Mouse (Mus musculus): ENCODE data around the gene Cpa5. TPM values are rescaled to one million over a fixed set of nuclear protein-coding genes. Genes with fewer than 3 reads are reported as not detected.

The Cpa5 gene
- polyA plus RNA-seq, 1 experiment: not detected

DNA sequence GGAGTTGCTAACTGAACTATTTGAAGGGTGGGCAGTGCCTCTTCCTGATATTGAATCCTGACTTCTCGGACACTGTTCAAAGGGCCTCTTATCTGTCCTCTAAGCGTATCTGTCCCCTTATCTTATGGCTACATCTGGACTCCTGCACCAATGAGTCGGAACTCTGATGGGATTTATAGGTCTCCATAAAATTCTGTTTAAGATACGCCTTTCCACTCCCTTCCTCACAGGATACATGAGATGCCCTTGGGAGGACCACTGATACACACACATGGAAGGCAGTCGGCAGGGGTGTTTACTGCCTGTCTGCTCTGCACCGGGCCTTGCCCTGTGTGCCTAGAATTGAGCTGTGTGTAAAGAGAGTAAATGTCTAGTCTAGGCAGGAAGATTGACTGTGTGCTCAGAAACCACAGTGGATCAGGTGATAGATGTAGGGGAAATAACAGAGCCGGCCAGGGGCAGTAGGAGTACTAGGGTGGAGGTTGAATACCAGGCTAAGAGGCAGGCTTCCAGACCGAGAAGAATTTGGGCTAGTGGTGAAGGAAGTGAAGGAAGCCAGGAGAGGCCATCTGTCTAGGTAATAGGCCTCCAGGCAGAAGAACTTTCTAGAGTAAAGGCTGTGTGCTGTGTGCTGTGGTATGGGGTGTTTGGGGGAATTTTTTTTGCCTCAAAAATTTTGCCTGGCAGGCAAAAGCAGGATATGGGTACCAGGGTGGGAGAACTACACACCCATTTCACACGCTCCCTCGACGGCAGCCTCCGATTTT, 33.1 kb downstream of the Cpa5 start:
- no peaks in the 10 kb centered on the region for H3K79me2 ChIP-seq (ENCODE audit: control insufficient read depth, insufficient read depth)
- H3K4me2 ChIP-seq (ENCODE audit: low read depth): no peak overlapping the region
- no peaks in the 10 kb centered on the region for H3K27me3 ChIP-seq (ENCODE audit: control insufficient read depth, insufficient read depth, insufficient read length)
- H3K36me3 ChIP-seq (ENCODE audit: control insufficient read depth, insufficient read depth): no peaks in the 10 kb centered on the region
- no peak overlapping the region for H3K4me3 ChIP-seq
- no peak overlapping the region for H3ac ChIP-seq (ENCODE audit: control insufficient read depth, insufficient read length)
- TF ChIP-seq REST (IDR thresholded peaks at IDR 0.05; ENCODE audit: insufficient read depth, insufficient read length) (no peak), MYOD1 (IDR thresholded peaks at IDR 0.05; ENCODE audit: control insufficient read depth in 1 of 3, insufficient read length in 2 of 3, low read depth in 2 of 3) (no peak), POLR2A (IDR thresholded peaks at IDR 0.05; ENCODE audit: insufficient read length, low read depth) (no peak), E2F4 (IDR thresholded peaks at IDR 0.05; ENCODE audit: insufficient read depth) (no peak), CEBPB (IDR thresholded peaks at IDR 0.05; ENCODE audit: insufficient read depth, poor library complexity, severe bottlenecking) (no peak), MAX (IDR thresholded peaks at IDR 0.05; ENCODE audit: low read depth) (no peak), SRF (IDR thresholded peaks at IDR 0.05; ENCODE audit: control insufficient read depth, insufficient read length, low read depth) (no peak), TCF3 (IDR thresholded peaks at IDR 0.05; ENCODE audit: insufficient read length, low read depth) (no peak), TCF12 (IDR thresholded peaks at IDR 0.05; ENCODE audit: insufficient read depth, poor library complexity, severe bottlenecking) (no peak), MYOG (IDR thresholded peaks at IDR 0.05; ENCODE audit: control insufficient read depth in 1 of 3, insufficient read depth in 1 of 3, insufficient read length in 2 of 3, low read depth in 2 of 3) (no peak), USF1 (IDR thresholded peaks at IDR 0.05; ENCODE audit: low read depth) (no peak), POLR2AphosphoS2 (IDR thresholded peaks at IDR 0.05; ENCODE audit: insufficient read length, low read depth) (no peak)

DNA sequence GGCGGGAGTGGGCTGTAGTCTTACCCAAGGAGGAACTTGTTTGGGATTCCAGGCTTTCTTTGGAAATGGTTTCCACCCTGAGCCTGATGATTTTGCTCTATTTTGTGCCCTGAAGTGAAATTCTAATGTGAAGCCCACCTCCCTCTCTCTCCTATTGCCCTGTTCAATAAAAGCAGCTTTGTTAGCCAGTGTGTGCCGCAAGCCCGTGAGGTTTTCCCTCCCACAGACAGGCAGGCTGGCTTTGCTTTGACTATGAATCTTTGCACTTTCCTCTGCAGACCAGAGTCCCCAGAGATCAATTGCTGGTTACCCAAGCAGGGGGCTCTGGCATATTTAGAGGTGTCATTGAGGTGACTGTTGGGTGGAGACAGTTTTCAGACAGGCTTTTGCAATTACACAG, 33.7 kb downstream of the Cpa5 start:
- H3K79me2 ChIP-seq (ENCODE audit: control insufficient read depth, insufficient read depth): no peaks in the 10 kb centered on the region
- H3K4me3 ChIP-seq: no peak overlapping the region
- H3ac ChIP-seq (ENCODE audit: control insufficient read depth, insufficient read length): no peak overlapping the region
- no peaks in the 10 kb centered on the region for H3K36me3 ChIP-seq (ENCODE audit: control insufficient read depth, insufficient read depth)
- H3K27me3 ChIP-seq (ENCODE audit: control insufficient read depth, insufficient read depth, insufficient read length): no peaks in the 10 kb centered on the region
- H3K4me2 ChIP-seq (ENCODE audit: low read depth): no peak overlapping the region
- TF ChIP-seq REST (IDR thresholded peaks at IDR 0.05; ENCODE audit: insufficient read depth, insufficient read length) (no peak), E2F4 (IDR thresholded peaks at IDR 0.05; ENCODE audit: insufficient read depth) (no peak), POLR2AphosphoS2 (IDR thresholded peaks at IDR 0.05; ENCODE audit: insufficient read length, low read depth) (no peak), USF1 (IDR thresholded peaks at IDR 0.05; ENCODE audit: low read depth) (no peak), TCF12 (IDR thresholded peaks at IDR 0.05; ENCODE audit: insufficient read depth, poor library complexity, severe bottlenecking) (no peak), CEBPB (IDR thresholded peaks at IDR 0.05; ENCODE audit: insufficient read depth, poor library complexity, severe bottlenecking) (no peak), POLR2A (IDR thresholded peaks at IDR 0.05; ENCODE audit: insufficient read length, low read depth) (no peak), MAX (IDR thresholded peaks at IDR 0.05; ENCODE audit: low read depth) (no peak), MYOG (IDR thresholded peaks at IDR 0.05; ENCODE audit: control insufficient read depth in 1 of 3, insufficient read depth in 1 of 3, insufficient read length in 2 of 3, low read depth in 2 of 3) (no peak), SRF (IDR thresholded peaks at IDR 0.05; ENCODE audit: control insufficient read depth, insufficient read length, low read depth) (no peak), TCF3 (IDR thresholded peaks at IDR 0.05; ENCODE audit: insufficient read length, low read depth) (no peak), MYOD1 (IDR thresholded peaks at IDR 0.05; ENCODE audit: control insufficient read depth in 1 of 3, insufficient read length in 2 of 3, low read depth in 2 of 3) (no peak)

DNA sequence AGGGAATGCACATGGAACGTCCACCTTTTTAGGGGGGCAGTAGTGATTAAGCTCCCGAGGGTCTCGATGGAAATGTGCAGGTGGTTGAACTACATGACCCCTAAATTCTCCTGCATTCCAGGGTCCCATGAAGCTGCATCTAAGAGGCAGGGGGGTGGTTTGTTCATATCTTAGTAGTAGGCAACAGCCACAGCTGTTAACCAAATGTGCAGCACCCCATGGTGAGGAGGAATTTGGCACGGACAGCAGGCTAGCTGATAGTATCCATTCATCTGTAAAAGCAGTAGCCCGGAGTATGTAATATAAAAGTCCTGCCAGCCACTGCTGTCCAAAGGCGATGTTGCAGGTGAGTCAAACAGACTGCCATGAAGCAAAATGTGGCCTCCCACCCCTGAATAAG, 34.6 kb downstream of the Cpa5 start:
- Histone ChIP-seq H3K27me3 (ENCODE audit: control insufficient read depth, insufficient read depth, insufficient read length) (no peaks in the 10 kb centered on the region), H3K36me3 (ENCODE audit: control insufficient read depth, insufficient read depth) (no peaks in the 10 kb centered on the region), H3K4me2 (ENCODE audit: low read depth) (no peak overlapping the region), H3K79me2 (ENCODE audit: control insufficient read depth, insufficient read depth) (no peaks in the 10 kb centered on the region), H3K4me3 (no peak overlapping the region), H3ac (ENCODE audit: control insufficient read depth, insufficient read length) (no peak overlapping the region)
- no peak for TF ChIP-seq POLR2AphosphoS2 (IDR thresholded peaks at IDR 0.05; ENCODE audit: insufficient read length, low read depth)
- TF ChIP-seq MYOG (IDR thresholded peaks at IDR 0.05; ENCODE audit: control insufficient read depth in 1 of 3, insufficient read depth in 1 of 3, insufficient read length in 2 of 3, low read depth in 2 of 3): peak in 1 of 3 experiments; percentile 70
- no peak for TF ChIP-seq SRF (IDR thresholded peaks at IDR 0.05; ENCODE audit: control insufficient read depth, insufficient read length, low read depth)
- peak in 2 of 3 experiments; percentile 61 to 62 for TF ChIP-seq MYOD1 (IDR thresholded peaks at IDR 0.05; ENCODE audit: control insufficient read depth in 1 of 3, insufficient read length in 2 of 3, low read depth in 2 of 3)

DNA sequence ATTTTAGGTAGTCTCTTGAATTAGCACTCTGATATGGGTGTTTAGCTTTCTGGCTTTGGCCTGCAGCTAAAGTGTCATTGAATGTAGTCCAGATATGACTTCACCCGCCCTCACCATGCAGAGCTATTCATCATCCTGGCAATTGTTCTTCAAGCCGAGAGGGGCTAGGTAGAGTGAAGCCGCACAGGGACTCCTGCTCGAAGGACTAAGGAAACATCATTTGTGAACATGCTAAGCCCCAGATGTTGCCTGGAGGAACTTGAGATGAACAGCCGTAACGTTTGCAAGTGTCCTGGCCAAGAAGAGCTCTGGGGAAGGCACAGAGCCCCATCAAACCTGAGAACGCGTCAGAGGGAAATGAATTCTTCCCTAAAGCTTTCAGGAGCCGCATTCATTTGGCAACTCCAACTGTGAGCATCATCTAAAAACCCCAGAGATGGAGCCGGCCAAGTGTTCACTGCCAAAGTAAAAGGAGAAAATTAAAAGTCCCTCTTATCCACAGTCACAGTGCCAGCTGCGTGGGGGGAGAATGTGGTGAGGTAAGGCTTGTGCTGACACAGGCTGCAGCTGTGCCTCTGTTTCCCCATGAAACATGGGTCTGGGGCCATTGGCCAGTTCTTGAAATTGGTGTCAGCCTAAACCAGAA, 39.0 kb downstream of the Cpa5 start:
- no peak overlapping the region for H3K4me2 ChIP-seq (ENCODE audit: low read depth)

More for the DNA sequence above, 39.0 kb downstream of the Cpa5 start:
- H3K4me3 ChIP-seq: no peak overlapping the region
- no peak overlapping the region for H3ac ChIP-seq (ENCODE audit: control insufficient read depth, insufficient read length)
- H3K36me3 ChIP-seq (ENCODE audit: control insufficient read depth, insufficient read depth): no peaks in the 10 kb centered on the region
- TF ChIP-seq E2F4 (IDR thresholded peaks at IDR 0.05; ENCODE audit: insufficient read depth) (no peak), TCF3 (IDR thresholded peaks at IDR 0.05; ENCODE audit: insufficient read length, low read depth) (no peak), MAX (IDR thresholded peaks at IDR 0.05; ENCODE audit: low read depth) (no peak), MYOG (IDR thresholded peaks at IDR 0.05; ENCODE audit: control insufficient read depth in 1 of 3, insufficient read depth in 1 of 3, insufficient read length in 2 of 3, low read depth in 2 of 3) (no peak), POLR2AphosphoS2 (IDR thresholded peaks at IDR 0.05; ENCODE audit: insufficient read length, low read depth) (no peak), USF1 (IDR thresholded peaks at IDR 0.05; ENCODE audit: low read depth) (no peak), REST (IDR thresholded peaks at IDR 0.05; ENCODE audit: insufficient read depth, insufficient read length) (no peak), CEBPB (IDR thresholded peaks at IDR 0.05; ENCODE audit: insufficient read depth, poor library complexity, severe bottlenecking) (no peak), MYOD1 (IDR thresholded peaks at IDR 0.05; ENCODE audit: control insufficient read depth in 1 of 3, insufficient read length in 2 of 3, low read depth in 2 of 3) (no peak), SRF (IDR thresholded peaks at IDR 0.05; ENCODE audit: control insufficient read depth, insufficient read length, low read depth) (no peak), TCF12 (IDR thresholded peaks at IDR 0.05; ENCODE audit: insufficient read depth, poor library complexity, severe bottlenecking) (no peak), POLR2A (IDR thresholded peaks at IDR 0.05; ENCODE audit: insufficient read length, low read depth) (no peak)
- H3K79me2 ChIP-seq (ENCODE audit: control insufficient read depth, insufficient read depth): no peaks in the 10 kb centered on the region
- H3K27me3 ChIP-seq (ENCODE audit: control insufficient read depth, insufficient read depth, insufficient read length): no peaks in the 10 kb centered on the region
